Mouse (Mus musculus) splenic B cell, adult 2 months (primary cell): ENCODE measurements around the gene Olfr914.

Source experiments
- DNase-seq: peaks from one replicate; pipeline ENCODE4 v3.0.0-alpha.2; 2011; ENCODE audit warnings: low read depth, low spot score
- H3K27me3 ChIP-seq: 2 replicates; pipeline ENCODE4 v1.6.1; 2012; ENCODE audit warnings: mild to moderate bottlenecking, low read length, moderate library complexity, mixed read lengths; ENCODE audit not compliant: control insufficient read depth, poor library complexity, insufficient read depth, severe bottlenecking
- H3K36me3 ChIP-seq: 2 replicates; pipeline ENCODE4 v1.6.1; 2012; ENCODE audit warnings: mild to moderate bottlenecking, low read length, moderate library complexity, mixed read lengths; ENCODE audit not compliant: control insufficient read depth, poor library complexity, insufficient read depth, severe bottlenecking

Olfr914 gene

DNA sequence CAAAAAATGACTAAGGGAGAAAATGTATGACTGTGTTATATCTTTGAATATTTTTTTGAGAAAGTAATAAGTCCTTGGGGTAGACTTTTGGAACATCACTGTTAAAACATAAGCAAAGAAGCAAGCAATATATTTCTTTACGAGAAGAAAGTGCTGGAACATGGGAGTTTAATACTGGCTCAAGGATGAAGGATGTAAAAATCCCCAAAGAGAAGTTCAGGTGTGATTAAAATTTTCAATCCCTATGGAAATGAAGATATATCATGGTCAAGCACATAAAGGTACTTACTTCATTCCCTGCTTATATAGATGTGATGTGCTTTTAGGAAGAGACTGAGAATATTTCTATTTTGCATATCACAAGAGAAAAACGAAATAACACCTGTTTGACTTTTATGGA lies at the start of gene Olfr914:
Olfr914 (plus strand) TSS at position 301 of the 400 bp plus-strand sequence.
- DNase-seq, result no peak
- no peaks in the 10 kb centered on the region for H3K27me3 ChIP-seq
- no peaks in the 10 kb centered on the region for H3K36me3 ChIP-seq

DNA sequence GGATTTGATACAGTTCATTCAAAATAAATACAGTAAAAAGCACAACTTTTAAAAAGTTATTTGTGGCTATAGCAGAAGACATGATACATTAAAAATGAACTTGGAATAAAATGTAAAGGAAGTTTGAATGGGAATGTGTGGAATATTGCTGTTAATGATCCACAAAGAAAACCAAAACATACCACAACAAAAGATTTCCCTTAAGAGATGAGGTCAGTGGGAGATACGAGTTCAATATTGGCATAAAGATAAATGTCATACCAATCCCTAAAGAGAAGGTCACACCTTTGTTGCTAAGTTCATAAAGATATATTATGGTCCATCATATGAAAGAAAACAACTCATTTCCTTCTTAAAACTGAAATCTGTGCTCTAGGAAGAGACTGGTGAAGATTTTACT lies 25.0 kb upstream of the Olfr914 start, which contains the start of gene Olfr912:
Olfr912 (plus strand) TSS at position 301 of the 400 bp plus-strand sequence.
- H3K27me3 ChIP-seq, result no peaks in the 10 kb centered on the region
- no peak for DNase-seq
- no peaks in the 10 kb centered on the region for H3K36me3 ChIP-seq

DNA sequence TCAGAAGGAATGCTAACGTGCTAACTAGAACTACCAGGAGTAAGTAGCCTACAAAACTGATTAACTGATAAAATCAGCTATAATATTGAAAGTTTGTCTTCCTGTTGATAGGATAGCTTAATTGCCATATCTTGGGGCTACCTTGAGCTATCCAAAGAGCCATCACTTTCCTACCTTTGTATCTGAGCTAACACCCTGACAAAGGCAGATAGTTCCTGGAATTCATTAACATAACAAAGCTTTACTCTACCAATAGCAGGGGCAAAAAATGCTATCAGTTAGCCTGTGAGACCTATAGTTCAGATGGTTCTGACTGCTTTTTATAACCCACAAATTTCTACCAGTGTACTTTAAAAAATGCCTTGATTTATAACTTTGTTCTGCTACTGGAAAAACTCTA lies 13.8 kb upstream of the Olfr914 start:
- DNase-seq, result no peak
- Histone ChIP-seq H3K36me3 (no peaks in the 10 kb centered on the region), H3K27me3 (no peaks in the 10 kb centered on the region)

DNA sequence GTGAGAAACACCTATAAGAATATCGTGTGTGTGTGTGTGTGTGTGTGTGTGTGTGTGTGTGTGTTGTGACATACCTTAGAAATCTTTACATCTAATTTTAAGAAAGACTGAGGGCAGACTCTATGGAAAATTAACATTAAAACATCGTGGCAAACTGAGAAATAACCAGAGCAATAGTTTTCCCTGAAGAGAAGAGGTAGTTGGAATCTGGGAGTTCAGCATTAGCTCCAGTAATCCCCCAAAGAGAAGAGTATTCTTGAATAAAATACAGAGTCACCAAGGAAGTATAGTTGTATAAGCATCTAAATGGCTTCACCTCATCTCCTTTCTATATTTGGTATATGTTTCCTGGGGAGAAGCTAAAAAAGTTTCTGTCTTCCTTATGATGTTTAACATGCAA lies 12.4 kb upstream of the Olfr914 start, which contains the start of gene Olfr913:
Olfr913 (plus strand) TSS at position 301 of the 400 bp plus-strand sequence.
- no peak for DNase-seq

DNA sequence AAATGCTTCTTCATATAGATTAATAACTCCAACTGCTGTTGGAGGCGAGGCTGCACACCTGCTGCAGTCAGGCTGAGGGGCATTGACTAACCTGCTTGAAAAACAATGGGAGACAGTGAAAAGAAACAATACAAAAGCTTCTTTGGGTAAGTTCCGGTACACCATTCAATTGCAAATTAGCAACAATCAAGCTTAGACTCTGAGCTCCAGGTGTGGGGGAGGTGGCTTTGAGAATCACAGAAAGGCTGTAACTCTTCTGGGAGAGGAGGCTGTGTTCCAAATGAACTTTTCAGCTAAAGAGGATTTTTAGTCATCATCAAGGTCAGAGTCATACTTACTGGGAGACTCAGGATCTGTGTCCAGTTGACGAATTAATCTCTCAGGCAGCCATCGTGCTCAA lies 27.5 kb downstream of the Olfr914 start:
- Histone ChIP-seq H3K36me3 (no peaks in the 10 kb centered on the region), H3K27me3 (no peaks in the 10 kb centered on the region)
- no peak for DNase-seq

More for the DNA sequence above, 12.4 kb upstream of the Olfr914 start, which contains the start of gene Olfr913:
- no peaks in the 10 kb centered on the region for H3K27me3 ChIP-seq
- no peaks in the 10 kb centered on the region for H3K36me3 ChIP-seq

DNA sequence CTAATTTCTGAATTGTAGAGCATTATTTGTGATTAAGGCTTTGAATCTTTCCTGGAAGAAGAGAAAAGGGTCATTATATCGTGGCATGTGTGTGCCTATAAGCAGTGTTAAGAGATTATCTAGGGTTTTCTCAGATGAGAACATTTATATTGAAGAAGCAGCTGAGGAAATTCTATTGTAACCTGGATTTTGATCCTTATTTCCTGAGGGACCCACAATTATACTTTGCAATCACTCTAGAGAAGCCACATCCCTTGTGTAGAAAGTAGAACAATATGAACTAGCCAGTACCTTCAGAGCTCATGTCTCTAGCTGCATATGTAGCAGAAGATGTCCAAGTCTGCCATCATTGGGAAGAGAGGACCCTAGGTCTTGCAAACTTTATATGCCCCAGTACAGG lies 54.9 kb downstream of the Olfr914 start, which contains the start of gene Olfr916:
Olfr916 (minus strand) TSS at position 101 of the 400 bp plus-strand sequence.
- DNase-seq, result no peak
- Histone ChIP-seq H3K27me3 (no peaks in the 10 kb centered on the region), H3K36me3 (no peaks in the 10 kb centered on the region)
